In genomic region chr11:79908600-79909483, GRCm38 (mm10) we compare ENCODE assay signal across 8 mouse cellular contexts. TPM values are rescaled to one million over a fixed set of nuclear protein-coding genes. Genes with fewer than 3 reads are reported as not detected.
DNase-seq lines count a peak whose midpoint lies in the region; ATAC-seq lines count a peak whose summit lies in the region.

No protein-coding gene starts in this region.

- no peaks in the 10 kb centered on the region for H3K4me1 ChIP-seq in heart, embryonic 11.5 days (ENCODE audit: control insufficient read depth, insufficient read depth, low read length)
- H3K4me1 ChIP-seq in limb, embryonic 15.5 days: peaks cover 16% of the 10 kb centered on the region

- peak; percentile 54 to 58 for DNase-seq in heart, postnatal 10 days
- peak; percentile 77 for DNase-seq in 3134 (ENCODE audit: extremely low read depth, insufficient read length, low spot score)
- peak; percentile 97 for DNase-seq in cerebellum, adult 9-10 months
- peak; percentile 36 for DNase-seq in gastrocnemius, postnatal 25 days
- no peak for DNase-seq in adrenal gland, adult 8-10 months
- DNase-seq in B cell, adult 2 months: no peak

- intact Hi-C loops in heart, postnatal 10 days (cut with DNase I): no loop called here

- H3K9me3 ChIP-seq in heart, embryonic 11.5 days (replicated peaks; ENCODE audit: control insufficient read depth, low read length): no peaks in the 10 kb centered on the region
- H3K9me3 ChIP-seq in limb, embryonic 15.5 days: no peaks in the 10 kb centered on the region

- H3K27me3 ChIP-seq in heart, embryonic 11.5 days (ENCODE audit: control insufficient read depth, insufficient read depth, low read length): no peaks in the 10 kb centered on the region
- H3K27me3 ChIP-seq in limb, embryonic 15.5 days: no peaks in the 10 kb centered on the region

- H3K4me2 ChIP-seq in heart, embryonic 11.5 days: no peak overlapping the region
- H3K4me2 ChIP-seq in limb, embryonic 15.5 days: 0 out of 2 replicates have a peak overlapping the region, but pooled peaks have one; percentile 19

- no peak overlapping the region for H3K9ac ChIP-seq in heart, embryonic 11.5 days (ENCODE audit: low read depth, low read length)
- H3K9ac ChIP-seq in limb, embryonic 15.5 days: no peak overlapping the region

- H3K36me3 ChIP-seq in heart, embryonic 11.5 days (ENCODE audit: control insufficient read depth, insufficient read depth, low read length): no peaks in the 10 kb centered on the region
- H3K36me3 ChIP-seq in limb, embryonic 15.5 days: no peaks in the 10 kb centered on the region

- no peak overlapping the region for H3K27ac ChIP-seq in heart, embryonic 11.5 days (ENCODE audit: low read depth, low read length)
- H3K27ac ChIP-seq in limb, embryonic 15.5 days: peak overlapping the region; percentile 77

- H3K4me3 ChIP-seq in heart, embryonic 11.5 days (ENCODE audit: low read depth, low read length): no peak overlapping the region
- no peak overlapping the region for H3K4me3 ChIP-seq in limb, embryonic 15.5 days

- no peak for ATAC-seq in heart, embryonic 11.5 days (replicated peaks; ENCODE audit: insufficient number of reproducible peaks, low FRiP score, low TSS enrichment)
- ATAC-seq in limb, embryonic 15.5 days (ENCODE audit: insufficient number of reproducible peaks, low FRiP score, low TSS enrichment, low read depth): peak; percentile 82

- WGBS in heart, embryonic 11.5 days (ENCODE audit: insufficient replicate concordance): 69% methylated on average over 14 of the region's 14 CpGs
- WGBS in limb, embryonic 15.5 days: 33% methylated on average over 14 of the region's 14 CpGs

RNA-seq across cellular contexts. Expression of gene Utp6, which starts 53.3 kb away (rescaled TPM):
- 10 to 100 TPM; 23.4 to 27.9 TPM for total RNA-seq in heart, postnatal 10 days (2021)
- 47.3 and 52.8 TPM in 2 replicates for polyA plus RNA-seq in heart, embryonic 11.5 days (2014; fragmentation: Nextera tagmentation; extraction: Ambion mirVana)
- total RNA-seq in gastrocnemius, postnatal 25 days (2021): 10 to 100 TPM; 24.6 to 26.0 TPM
- 43.3 and 44.8 TPM in 2 replicates for polyA plus RNA-seq in limb, embryonic 15.5 days (2015; fragmentation: Nextera tagmentation; extraction: Ambion mirVana)
- 10 to 100 TPM; 39.0 to 50.4 (median 46.1) TPM for total RNA-seq in adrenal gland, adult 8-10 months (2022)

Comparison
In these comparisons a context has a peak if more than half of its experiments do, and no peak if none do; other contexts are left out.
1. DNase-seq: peak in heart, postnatal 10 days (2 of 2), 3134 (single experiment), cerebellum, adult 9-10 months (single experiment) and gastrocnemius, postnatal 25 days (single experiment); none in adrenal gland, adult 8-10 months (single experiment) and B cell, adult 2 months (0 of 2).